Mouse (Mus musculus) heart, postnatal 36 days (tissue): ENCODE data around the gene Ypel5. TPM values are rescaled to one million over a fixed set of nuclear protein-coding genes. Genes with fewer than 3 reads are reported as not detected.

ENCODE experiments used
- DNase-seq, 2 experiments: peaks; one replicate each; pipeline ENCODE4 v3.0.0; 2021 to 2022
- intact Hi-C: fragments of 180-260 bp; cut with DNase I; formaldehyde crosslinking; loops from one replicate; pipeline ENCODE4 v1.15.1; 2025
- total RNA-seq, 2 experiments: library from RNA; stranded (reverse); gene quantifications; 2 replicates each; pipeline ENCODE4 v1.2.3; 2021

Gene Ypel5
- total RNA-seq, 2 experiments from 2014 or later = 36.9 to 43.4 TPM

DNA sequence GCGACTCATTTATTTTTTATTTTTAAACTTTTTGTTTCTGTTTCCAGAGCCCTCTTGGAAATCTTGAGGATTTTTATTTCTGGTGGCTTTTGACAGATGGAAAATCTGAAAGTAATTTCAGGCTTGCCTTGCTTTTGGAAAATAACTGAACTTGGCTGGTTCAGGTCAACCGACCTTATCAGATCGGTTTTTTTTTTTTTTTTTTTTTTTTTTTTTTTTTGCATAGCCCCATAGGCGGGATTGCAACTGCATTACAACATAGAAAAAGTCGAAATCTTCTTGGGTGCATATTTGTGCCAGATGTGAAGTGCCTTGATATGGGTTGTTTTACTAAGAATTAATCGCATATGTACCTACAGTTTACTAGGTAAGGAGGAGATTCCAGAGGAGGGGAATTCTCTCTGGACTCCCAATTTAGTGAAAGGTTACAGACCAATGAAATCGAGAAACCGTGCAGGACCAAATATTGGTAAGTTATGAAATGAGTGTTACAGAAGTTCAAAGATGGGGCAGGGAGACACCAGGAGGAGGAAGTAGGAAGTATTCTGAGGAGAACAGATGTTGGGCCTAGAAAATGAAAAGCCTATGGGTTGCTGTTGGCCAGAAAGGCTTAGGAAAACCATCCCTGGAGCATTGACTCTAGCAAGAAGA is 1.7 kb downstream of the Ypel5 start:
- intact Hi-C loops = loop anchor here (1.0 to 5.0 kb wide), 2 partner anchors 80 to 1559 kb away; partner anchors contain the start of genes Lbh and Slc30a6
- no peak for DNase-seq

DNA sequence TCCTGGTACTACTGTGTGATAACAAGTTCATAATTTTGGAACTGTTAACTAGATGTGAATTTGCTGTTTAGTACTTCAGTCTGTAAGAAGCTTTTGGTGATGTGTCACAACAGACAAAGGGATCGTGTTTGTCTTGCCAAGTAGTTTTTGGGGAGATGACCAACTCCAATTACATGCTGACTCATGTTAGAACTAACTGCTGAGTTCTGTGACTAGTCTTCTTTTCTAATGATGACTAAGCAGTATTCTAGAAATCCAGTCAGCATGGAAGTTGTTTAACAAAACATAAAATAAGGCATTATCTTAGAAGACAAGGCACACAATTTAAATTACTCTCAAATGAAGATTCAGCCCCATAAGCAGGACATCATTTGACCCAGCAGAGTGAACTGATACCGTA is 2.7 kb downstream of the Ypel5 start:
- intact Hi-C loops = loop anchor here (5.0 kb wide), 1 partner anchor 1558 kb away; the partner anchor contains the start of gene Slc30a6
- DNase-seq = no peak

DNA sequence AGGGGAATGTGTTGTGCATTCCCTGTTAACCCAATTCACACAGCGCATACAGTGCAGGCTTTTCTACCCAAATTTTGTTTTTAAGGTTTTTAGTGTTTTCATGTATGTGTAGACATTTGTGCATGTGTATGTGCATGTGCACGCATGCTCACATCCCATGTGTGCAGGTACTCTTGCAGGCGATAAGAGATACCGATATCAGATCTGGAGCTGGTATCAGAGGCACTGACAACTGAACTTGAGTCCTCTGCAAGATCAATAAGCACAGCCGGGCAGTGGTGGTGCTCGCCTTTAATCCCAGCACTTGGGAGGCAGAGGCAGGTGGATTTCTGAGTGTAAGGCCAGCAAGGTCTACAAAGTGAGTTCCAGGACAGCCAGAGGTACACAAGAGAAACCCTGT is 8.1 kb downstream of the Ypel5 start:
- intact Hi-C loops = no loop called here
- DNase-seq = no peak

DNA sequence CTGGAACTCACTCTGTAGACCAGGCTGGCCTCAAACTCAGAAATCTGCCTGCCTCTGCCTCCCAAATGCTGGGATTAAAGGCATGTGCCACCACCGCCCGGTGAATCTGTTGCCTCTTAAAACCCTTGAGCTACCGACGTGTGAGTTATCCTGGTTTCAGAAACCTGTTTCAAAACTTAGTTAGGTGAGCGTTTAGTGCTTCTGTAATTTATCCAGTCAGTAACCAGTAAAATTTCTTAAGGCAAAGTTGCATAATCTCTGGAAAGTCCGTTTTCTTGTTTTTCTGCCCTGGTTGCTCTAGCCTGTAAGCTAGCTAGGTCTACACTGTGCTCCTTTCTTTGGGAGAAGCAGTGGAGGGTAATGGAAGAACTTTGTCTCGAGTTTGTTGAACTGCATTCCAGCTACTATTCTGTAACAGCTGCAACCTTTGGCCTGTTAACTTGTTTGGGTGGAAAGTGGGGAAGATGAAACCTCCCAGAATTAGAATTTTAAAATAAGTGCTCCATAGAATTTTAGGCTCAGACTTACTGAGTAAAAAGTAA is 8.8 kb downstream of the Ypel5 start:
- DNase-seq = no peak
- intact Hi-C loops = no loop called here

DNA sequence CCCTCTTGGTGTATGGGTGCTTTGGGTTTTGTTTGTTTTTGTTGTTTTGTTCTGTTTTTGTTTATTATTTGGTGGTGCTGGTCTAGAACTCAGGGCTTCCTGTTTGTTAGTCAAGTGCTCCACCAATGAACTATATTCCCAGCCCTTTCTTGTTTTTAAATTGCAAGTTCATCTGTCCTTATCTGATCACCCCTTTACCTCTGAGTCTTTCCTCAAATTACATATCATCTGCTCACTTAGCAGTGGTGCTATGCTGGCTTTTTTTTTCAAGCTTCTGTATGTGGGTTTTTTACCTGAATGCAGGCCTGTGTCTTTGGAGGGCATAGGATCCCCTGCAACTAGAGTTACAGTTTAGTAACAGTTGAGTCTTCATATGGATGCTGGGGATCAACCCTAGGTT is 9.3 kb downstream of the Ypel5 start:
- no peak for DNase-seq
- intact Hi-C loops = no loop called here

DNA sequence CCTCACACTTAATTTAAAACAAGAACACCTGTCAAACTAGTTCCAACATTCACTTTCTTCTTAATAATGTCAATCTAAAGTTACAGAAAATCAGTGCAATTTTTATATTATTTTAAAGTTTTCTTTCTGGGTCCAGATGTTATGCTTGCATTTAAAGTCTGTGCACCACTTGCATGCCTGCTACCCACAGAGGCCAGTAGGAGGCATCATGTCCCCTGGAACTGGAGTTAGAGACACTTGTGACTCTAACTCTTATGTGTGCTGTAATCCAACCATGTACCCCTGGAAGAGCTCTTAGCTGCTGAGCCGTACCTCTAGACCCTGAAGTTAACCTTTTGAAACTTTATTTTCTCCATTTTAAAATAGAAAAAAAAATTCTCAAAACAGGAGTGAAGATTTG is 19.0 kb downstream of the Ypel5 start:
- intact Hi-C loops = loop anchor here (5.0 to 10.0 kb wide), 4 partner anchors 62 to 1030 kb away; partner anchors contain the start of gene Lbh

DNA sequence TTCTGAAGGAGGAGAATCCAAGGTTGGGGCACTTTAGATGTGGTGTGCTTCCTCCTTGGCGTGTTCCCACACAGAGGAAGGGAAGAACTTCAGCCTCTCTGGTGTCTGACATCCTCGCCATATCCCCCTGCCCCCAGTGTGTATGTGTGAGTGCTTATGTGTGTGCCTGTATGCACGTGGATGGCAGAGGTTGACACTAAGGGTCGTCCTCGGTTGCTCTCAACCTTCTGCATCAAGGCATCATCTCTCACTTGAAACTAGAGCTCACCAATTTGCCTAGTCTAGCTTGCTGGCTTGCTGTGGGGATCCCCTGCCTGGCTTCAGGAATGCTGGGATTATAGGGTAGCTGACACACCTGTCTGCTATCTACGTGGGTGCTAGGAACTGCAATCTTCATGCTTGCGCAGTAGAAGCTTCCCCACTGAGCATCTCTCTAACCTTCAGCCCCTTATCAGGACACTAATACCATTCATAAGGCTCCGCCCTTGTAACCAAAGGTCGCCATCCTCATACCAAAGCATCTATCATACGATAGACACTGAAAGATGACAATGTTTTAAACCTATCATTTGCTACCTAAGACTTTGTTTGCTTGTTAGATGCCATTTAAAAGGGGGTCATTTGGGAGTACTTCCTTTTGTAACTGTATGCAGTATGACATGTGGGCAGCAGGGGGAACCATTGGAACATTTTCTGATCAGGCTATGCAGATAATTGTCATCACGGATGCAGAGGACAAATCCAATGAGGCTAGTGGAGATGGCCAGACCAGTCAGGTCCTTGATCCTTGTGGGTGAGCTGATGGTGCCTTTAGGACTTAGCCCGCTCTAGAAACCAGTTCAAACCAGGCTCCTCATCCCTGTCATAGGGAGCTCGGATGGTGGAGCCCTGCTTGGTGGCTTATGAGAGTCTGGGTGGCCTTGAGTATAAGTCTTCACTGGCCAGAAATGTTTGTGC is 21.7 kb downstream of the Ypel5 start:
- intact Hi-C loops = loop anchor here (1.0 to 10.0 kb wide), 5 partner anchors 59 to 1027 kb away; partner anchors contain the start of gene Lbh
- peak; percentile 54 to 63 for DNase-seq

More for the DNA sequence above, 19.0 kb downstream of the Ypel5 start:
- no peak for DNase-seq

DNA sequence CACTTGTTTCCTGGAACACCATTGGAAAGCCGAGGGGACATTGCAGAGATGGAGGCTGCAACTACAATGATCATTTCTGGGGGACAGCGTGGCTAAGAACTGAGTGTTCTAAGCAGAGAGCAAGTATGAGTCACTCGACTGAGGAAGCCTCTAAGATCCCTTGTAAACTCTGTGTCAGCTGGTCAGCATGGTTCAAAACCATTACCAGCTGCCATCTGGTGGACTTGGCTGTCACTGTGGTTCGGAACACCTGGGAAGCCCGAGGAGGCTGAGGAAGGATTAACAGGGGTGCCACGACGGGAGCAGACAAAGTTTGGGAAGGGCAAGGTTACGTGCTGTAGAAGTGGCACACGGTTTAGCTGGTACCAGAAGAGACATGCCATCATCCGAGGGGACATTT is 27.0 kb downstream of the Ypel5 start:
- DNase-seq = no peak
- intact Hi-C loops = loop anchor here (10.0 kb wide), 1 partner anchor 542 kb away; the partner anchor contains the start of gene Capn13

DNA sequence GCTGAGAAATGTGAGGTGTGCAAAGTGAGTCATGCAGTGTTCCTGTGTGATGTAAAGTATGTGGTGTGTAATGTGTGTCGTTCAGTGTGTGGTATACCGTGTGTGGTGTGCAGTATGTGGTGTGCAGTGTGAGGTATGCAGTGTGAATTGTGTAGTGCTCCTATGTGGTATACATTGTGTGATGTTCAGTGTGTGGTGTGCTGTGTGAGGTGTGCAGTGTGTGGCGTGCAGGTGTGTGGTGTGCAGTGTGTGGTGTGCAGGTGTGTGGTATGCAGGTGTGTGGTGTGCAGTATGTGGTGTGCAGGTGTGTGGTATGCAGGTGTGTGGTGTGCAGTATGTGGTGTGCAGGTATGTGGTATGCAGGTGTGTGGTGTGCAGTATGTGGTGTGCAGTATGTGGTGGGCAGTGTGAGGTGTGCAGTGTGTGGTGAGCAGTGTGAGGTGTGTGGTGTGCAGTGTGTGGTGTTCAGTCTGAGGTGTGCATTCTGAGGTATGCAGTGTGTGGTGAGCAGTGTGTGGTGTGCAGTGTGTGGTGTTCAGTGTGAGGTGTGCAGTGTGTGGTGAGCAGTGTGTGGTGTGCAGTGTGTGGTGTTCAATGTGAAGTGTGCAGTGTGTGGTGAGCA is 30.5 kb downstream of the Ypel5 start:
- intact Hi-C loops = loop anchor here (10.0 kb wide), 1 partner anchor 538 kb away; the partner anchor contains the start of gene Capn13

DNA sequence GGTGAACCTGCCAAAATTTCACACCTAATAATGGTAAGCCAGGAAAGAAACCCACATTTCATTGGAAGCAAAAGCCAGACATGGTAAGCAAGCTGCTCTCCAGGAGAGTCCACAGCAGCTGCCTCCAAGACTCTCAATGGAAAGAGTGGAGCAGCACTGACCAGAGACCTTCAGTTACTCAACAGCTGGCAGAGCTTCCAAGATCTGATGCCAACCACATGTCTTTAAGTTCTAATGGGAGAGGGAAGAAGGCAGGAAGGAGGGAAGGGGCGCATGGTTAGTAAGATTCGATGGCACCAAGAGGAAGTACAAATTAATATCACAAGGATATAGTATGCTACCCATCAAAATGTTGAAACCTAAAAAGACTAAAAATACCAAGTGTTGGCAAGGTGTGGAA is 31.9 kb downstream of the Ypel5 start:
- intact Hi-C loops = loop anchor here (10.0 kb wide), 1 partner anchor 537 kb away; the partner anchor contains the start of gene Capn13
- DNase-seq = no peak

More for the DNA sequence above, 30.5 kb downstream of the Ypel5 start:
- DNase-seq = no peak

DNA sequence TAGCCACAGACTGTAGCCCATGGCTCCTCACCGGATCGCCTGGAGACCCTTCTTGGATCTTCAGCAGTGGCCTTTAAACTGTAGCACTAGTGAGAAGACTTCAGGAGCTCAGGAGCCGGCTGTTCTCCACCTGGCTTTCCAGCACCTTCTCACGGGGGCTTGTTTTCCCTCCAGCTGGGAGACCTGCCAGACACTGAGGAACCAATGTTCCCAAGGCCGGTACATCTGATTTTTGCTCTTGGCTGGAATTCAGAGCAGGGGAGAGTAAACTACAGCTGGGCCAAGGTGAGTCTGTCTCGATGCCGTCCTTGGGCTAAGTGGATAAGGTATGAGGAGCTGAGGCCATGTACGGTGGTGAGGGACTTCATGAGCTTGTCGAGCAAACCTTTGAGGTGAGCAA is 42.7 kb downstream of the Ypel5 start:
- intact Hi-C loops = no loop called here
- DNase-seq = peak in 1 of 2 experiments; percentile 20

DNA sequence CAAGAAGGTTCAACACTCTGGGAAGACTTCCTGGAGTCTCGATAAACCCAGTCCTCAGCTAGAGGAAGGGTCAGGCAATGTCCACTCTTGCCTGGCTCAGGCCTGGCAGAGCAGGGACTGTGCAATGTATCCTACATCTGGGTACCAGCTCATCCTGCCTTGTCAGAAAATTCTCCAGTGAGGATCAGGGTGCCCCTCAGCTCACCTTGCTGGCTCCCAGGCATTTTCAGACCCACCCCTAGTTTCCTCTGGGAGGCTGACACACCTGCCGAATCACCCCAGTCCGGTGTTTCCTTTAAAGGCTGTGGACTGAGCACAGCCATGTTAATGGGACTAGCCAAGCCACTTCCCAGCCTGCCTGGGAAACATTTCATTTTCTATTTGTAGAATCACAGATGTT is 43.9 kb downstream of the Ypel5 start:
- intact Hi-C loops = no loop called here
- no peak for DNase-seq

DNA sequence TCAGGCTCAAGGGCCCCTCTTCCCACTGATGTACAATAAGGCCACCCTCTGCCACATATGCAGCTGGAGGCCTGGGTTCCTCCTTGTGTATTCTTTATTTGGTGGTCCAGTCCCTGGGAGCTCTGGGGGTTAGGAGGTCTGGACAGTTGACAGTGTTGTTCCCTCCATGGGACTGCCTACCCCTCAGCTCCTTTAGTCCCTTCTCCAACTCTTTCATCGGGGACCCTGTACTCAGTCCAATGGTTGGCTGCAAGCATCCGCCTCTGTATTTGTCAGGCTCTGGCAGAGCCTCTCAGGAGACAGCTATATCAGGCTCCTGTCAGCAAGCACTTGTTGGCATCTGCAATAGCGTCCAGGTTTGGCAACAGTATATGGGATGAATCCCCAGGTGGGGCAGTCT is 44.8 kb downstream of the Ypel5 start:
- intact Hi-C loops = no loop called here
- DNase-seq = no peak

DNA sequence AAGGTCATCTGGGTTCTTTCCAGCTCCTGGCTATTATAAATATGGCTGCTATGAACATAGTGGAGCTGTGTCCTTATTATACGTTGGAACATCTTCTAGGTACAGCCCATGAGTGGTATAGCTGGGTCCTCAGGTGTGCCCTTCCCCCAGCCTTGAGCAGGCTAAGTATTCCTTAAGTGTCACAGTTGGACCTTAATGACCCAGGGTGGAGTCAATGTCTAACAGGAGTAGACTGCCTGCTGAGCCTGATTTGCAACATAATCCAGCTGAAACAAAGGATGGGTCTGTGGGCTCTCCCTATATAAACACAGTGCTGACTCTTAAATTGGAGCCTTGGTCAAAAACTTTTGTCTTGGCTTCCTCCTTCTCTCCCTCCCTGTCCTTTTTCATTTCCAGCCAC is 45.6 kb downstream of the Ypel5 start:
- intact Hi-C loops = no loop called here
- DNase-seq = no peak

DNA sequence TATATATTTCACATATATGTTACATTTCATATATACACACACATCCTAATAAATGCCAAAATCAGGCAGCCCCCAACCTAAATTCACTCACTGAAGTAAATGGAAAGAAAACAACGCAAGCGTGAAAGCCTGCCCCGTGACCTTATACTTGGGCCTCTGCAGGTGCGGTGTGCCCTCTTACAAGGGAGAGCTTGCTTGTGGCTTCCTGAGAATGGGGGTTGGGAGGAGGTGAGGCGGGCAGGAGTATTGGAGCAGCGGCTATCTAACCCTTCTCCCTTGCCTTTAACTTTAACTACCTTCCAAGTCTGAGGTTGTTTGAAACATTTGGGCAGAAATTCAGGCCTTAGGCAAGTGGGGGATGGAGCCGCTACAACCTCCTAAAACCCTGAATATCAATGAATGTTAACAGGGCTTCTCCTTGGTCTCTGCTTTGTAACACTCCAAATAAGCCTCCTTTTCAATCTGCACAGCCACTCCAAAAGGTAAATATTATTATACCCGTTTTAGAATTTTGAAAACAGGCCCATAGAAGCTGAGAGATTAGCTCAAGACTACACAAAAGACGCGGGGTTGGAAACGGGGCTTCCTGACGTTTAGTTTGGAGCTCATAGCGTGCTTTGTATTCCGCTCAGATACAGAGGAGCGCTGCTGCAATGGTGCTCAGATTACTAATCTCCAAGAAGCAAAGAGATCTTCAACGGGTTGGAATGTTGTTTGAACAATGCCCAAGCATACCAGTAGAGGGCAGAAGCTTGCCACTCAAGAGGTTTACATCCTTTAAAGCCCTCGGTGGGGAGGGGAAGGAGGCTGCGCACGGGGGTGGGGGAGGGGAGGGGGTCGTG is 53.5 kb downstream of the Ypel5 start:
- intact Hi-C loops = loop anchor here (1.0 to 10.0 kb wide), 4 partner anchors 120 to 407 kb away; no protein-coding TSS in a partner anchor
- DNase-seq = peak; percentile 58 to 64

DNA sequence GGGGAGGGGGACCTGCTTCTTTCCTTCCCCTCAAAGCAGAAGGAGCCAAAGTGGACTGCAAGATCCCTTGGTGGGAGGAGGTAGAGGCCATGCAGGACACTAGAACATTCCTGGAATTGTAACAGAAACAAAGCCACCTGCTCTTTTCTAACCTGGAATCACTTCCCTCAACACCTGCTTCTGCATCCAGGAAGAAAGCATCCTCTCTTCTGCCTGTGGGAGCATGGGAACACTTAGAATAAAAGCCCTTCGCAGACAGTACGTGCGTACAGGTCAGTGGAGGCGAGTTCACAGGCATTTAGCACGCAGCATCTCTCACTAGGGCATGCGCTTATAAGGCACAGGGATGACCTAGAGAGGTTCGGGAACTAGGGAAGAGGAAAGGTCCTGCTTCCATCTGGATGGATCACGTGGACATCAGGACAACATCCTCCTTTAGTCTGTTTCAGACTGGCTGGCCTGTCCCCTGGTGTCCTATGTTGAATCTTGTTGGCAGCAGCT is 54.2 kb downstream of the Ypel5 start:
- DNase-seq = no peak
- intact Hi-C loops = loop anchor here (1.0 to 10.0 kb wide), 4 partner anchors 119 to 406 kb away; no protein-coding TSS in a partner anchor

DNA sequence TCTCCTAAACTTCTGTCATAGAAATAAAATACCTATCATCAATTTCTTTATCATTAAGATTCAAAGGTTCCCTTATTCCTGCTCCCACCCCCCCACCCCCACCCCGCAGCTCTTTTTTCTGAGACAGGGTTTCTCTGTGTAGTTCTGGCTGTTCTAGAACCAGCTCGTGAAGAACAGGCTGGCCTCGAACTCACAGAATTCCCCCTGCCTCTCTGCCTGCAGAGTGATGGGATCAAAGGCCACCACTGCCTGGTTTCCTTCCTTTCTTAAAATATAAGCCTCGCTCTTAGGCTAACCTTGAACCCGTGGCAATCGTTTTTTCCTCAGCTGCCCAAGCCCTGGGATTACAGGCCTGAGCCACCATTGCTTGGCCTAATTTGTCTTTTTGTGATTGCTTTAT is 55.3 kb downstream of the Ypel5 start:
- intact Hi-C loops = loop anchor here (2.0 to 10.0 kb wide), 3 partner anchors 197 to 405 kb away; no protein-coding TSS in a partner anchor
- DNase-seq = no peak

DNA sequence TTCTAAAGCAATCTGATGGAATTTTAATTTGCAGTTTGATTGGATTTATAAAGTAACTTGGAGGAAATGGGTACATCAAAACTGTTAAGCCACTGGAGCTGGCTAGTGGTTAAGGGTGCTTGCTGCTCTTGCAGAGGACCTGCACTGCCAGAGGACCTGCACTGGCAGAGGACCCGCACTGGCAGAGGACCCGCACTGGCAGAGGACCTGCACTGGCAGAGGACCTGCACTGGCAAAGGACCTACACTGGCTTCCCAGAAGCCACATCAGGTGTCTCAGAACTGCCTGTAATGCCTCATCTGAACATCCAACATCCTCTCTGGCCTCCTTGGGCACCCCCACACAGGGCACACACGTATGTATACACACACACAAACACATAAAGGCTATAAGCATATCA is 59.3 kb downstream of the Ypel5 start:
- no peak for DNase-seq

DNA sequence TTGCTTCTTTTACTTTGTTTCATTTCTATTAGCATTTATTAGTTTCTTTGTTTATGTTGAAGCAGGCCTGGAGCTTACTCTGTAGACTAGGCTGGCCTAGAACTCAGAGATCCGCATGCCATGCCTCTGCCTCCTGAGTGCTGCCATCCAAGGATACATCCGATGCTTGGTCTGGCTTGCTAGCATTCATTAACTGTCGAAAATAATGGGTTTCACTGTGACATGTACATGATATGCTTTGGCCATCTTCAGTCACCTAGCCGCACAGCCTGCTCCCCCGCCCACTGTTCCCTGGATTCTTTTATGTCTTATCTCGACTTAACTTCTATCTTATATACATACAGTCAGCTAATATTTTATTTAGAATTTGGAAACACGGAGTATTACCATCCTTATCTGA is 60.8 kb downstream of the Ypel5 start:
- intact Hi-C loops = loop anchor here (10.0 kb wide), 1 partner anchor 298 kb away; no protein-coding TSS in a partner anchor
- no peak for DNase-seq

More for the DNA sequence above, 59.3 kb downstream of the Ypel5 start:
- intact Hi-C loops = loop anchor here (10.0 kb wide), 1 partner anchor 299 kb away; no protein-coding TSS in a partner anchor
